Mouse (Mus musculus) bone marrow macrophage, adult 2 months (primary cell): Measurements from ENCODE around the gene Wdr82.

Experiments used
- CTCF ChIP-seq: IDR thresholded peaks from 2 replicates; pipeline ENCODE4 v1.5.1; 2012; ENCODE audit warnings: low read depth, mild to moderate bottlenecking, low read length, moderate library complexity
- POLR2A ChIP-seq: IDR thresholded peaks from 2 replicates; pipeline ENCODE4 v1.6.1; 2012; ENCODE audit warnings: mild to moderate bottlenecking, low read depth, low read length, borderline replicate concordance

DNA sequence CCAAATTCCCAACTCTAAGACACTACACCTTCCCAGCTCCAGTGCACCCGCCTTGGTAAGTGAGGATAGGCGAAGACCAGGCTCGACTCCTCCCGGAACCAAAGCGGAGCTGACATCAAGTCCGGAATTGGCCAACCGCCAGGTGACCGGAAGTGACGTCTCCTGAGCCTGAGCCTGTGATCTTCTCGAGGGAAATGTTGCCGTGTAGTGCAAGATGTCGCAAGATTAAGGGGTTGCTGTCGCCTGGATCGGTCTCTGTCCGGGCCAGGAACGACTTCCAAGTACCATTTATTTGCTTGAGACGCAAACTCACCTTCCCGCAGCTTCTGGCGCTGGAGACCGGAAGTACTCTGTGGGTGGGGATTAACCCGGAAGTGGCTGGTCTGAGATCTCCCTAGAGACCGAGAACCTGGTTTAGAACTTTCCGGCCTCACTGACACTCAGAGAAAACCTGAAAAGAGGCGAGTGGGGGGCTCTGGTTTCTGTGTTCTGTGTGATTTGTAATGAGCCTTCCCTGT, 10.9 kb upstream of the Wdr82 start:
- TF ChIP-seq POLR2A (peak; percentile 62; the same call in 1 of the 2 replicates), CTCF (no peak)
